Mouse (Mus musculus): ENCODE data around the gene OR5BS1P.

- TF ChIP-seq FLI1 (IDR thresholded peaks at IDR 0.05; ENCODE audit: low read length) (no peak), GATA1 (IDR thresholded peaks at IDR 0.05; ENCODE audit: borderline replicate concordance, low read length) (no peak)
Measured at GRCm38 (mm10) chr15:98526057-98526456, 56.4 kb downstream of the OR5BS1P start.

All from megakaryocyte, embryonic 14.5 days (primary cell).